Mouse (Mus musculus) layer of hippocampus, adult 11-12 months (tissue): ENCODE measurements around the gene Spdl1.
A peak's percentile ranks its signal among the peaks of the same experiment; 100 is the strongest.
"Not testable (repeated sequence)": the region's sequence is repeated elsewhere in the genome, so short reads cannot be mapped to it uniquely, and the experiment has no call there.

Experiments used
- DNase-seq: peaks from one replicate; pipeline ENCODE4 v3.0.0; 2022; ENCODE audit warnings: low spot score

The Spdl1 gene

DNA sequence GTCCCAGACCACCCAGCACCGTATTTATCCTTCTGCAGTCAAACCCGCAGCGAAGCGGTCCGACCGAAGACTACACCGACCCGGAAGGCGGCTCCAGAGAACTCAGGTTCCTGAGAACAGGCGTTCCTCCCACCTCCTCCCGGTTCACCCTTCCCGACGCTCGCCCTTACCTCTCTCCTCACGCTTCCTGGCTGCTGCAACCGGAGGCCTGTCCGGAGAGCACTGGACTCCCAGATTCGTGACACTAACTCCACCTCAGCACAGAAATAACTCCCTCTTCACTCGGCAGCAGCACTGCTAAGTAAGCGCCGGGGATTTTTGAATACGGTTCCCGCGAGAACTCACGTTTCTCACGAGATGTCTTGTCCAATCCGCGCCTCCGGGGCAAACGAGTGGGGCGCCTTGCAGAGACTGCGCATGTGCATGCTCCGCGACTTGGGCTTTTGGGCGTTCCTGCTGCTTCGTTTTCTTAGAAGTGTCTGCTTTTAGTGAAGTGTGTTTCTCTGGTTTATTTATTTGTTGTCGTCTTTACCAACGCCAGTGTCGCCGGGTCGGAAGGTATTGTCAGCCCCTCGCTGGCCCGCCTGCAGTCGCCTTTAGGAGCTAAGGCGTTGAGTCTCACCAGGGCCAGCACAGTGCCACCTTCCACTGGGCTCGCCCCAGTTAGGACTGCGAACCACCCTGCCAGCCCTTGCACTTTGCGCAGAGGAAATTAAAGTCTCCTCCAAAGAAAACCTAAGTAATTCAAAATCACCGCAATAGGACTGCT is at the start of gene Spdl1:
Gene Spdl1 (minus strand): TSS at position 324 of the 769 bp plus-strand sequence.
- DNase-seq = peak; percentile 94

DNA sequence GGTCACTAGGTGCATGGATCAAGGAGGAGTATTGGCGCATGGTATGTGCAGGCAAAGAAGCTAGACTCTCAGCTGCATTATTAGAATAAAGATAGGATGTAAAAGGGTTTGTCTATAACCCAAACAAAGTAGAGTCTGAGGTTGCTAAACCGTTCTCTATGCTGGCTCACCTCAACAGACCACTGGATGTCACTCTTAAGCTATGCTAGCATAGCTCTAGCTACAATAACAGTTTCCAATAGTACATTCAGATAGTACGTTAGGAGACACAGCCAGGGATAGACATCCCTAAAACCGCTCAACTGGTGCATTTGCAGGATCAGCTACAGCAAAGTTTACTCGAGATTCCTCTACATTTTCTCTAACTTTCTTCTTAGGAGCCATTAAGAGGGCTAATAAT is 48.1 kb upstream of the Spdl1 start:
- DNase-seq = peak; percentile 29

DNA sequence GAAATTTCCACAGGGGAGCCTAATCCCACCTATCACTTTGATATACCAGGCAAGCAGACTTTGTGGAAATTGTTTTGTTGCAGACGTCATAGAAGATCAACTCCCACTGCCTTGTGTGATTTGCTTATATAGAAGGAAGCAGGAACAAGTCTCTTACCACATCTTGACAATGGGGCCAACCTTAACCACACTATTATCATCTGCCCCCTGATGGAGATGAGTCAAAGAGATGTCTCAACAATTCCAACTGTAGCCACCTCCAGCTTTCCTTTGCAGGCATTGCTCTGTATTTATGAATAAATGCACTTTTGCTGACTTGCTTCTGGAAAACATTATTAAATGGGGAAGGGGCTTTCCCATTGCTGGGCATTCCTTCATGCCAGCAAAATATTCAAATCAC is 46.2 kb upstream of the Spdl1 start:
- DNase-seq = no peak

DNA sequence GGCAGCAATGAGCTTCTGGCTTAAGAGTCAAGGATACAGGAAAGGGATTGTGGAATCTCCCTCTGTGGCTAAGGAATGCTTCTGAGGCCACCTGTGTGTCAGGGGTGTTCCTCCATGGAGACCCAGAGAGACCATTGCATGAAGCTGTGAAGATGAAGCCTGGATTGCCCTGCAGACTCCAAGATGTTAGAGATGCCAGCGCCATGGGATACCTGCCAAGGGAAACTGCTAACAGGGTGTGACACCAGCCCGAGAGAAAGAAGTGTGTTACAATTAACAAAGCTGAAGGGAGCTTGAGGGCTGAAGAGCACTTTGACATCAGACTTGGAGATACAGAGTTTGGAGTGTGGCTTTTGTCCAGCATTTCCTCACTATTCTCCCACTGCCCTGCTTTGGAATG is 40.4 kb upstream of the Spdl1 start:
- no peak for DNase-seq

DNA sequence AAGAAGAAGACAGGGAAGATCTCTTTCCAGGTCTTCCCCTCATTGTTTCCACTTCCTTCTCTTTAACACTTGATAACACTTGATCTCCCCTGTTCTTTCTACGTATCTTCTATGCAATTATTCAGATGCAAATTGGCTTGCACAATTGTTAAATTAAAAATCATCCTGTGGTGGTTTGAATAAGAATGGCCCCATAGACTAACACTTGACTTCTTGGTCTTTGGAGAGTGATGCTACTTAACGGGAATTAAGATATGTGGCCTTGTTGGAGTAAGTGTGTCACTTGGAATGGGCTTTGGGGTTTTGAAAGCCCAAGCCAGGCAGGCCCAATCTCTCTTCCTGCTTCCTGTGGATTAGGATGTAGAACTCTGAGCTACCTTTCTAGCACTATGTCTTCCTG is 39.0 kb upstream of the Spdl1 start:
- DNase-seq = no peak

DNA sequence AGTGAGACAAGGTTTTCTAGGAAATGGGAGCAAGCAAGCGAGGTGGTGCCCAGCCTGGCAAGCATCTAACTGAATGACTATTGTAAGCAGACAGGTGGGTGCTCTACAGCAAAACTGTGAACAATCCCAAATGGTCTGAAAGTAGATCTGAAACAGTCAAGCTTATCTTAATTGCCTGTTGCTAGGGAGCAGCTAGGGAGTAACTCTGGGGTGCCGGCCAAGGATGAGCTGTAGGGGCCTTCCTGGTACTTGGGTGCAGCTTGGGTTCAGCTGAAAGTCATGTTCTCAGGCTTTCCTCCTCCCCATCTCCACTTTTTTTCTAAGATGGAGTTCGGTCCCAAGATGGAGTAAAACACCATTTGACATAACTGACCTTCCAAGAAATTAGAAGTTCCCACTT is 38.5 kb upstream of the Spdl1 start:
- no peak for DNase-seq

DNA sequence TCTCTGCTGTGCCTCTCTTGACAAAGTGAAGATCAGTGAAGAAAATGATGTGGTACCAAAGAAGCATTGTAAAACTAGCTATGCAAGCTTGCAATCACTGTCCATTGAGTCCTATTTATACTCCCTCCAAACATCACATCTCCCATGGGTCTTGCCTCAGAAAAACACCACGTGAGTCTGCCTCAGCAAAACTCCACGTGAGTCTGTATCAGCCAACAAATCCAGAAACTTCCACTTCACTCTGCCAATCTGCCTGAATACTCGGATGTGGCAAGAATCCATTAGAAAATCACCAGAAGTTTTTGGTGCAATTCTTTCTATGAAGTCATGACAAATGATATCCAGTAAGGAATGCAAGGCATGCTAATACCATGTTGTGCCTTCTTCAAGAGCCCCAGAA is 38.0 kb upstream of the Spdl1 start:
- no peak for DNase-seq

DNA sequence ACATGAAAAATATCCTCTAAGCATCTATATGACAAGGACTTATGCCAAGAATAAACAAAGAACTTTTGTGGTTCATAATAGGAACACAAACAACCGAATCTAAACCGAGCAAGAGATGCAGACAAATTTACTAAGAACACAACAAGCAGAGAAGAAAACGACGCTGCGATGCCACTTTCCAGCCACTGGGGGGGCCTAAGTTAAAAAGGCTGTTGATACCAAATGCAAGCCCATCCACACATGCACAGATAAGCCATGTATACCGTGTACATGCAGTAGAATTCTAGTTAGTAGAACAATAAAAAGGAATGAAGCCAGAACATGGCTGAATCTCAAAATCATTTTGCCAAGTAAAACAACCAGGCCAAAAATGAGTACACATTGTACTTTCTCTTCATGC is 35.2 kb upstream of the Spdl1 start:
- no peak for DNase-seq

DNA sequence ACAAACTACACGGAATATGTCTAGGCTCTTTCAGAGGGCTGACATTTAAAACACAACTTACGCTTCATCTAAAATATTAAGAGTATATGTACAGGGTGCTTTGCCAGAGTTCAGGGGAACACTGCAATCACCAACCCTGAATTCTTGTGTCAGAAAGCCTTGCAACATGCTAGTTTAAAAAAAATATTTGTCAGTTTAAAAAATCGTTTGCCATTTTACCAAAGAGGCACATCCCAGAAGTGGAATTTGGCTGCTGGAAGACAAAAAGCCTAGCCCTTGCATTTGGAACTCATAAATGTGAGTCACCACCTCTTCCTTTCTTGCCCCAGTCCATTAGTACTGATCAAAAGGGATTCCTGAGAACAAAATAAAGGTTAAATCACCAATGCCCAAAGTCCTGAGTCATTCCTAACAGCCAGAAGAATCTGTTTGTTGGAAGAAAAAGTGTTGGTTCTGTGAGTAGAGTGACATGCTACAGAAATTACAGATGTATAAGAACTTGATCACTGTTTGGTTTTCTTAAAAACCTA is 32.4 kb upstream of the Spdl1 start:
- DNase-seq = no peak

DNA sequence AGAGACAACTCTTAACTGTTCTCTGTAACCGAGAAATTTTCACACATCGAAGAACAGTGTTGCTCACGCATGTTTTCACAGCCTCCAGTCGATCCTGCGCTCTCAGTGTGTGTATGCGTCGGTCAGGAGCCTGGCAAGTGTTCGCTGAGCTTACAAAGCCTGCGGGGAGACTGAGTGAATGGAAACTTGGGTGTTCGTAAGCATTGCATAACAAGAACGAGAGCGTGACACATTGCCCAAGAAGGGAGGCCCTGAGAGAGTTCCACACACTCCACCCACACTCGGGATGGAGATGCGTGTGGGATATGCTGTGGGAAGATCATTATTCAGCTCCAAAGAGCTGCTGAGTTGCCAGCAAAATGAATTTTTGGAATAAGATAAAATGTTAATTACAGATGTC is 31.7 kb upstream of the Spdl1 start:
- peak; percentile 56 for DNase-seq

DNA sequence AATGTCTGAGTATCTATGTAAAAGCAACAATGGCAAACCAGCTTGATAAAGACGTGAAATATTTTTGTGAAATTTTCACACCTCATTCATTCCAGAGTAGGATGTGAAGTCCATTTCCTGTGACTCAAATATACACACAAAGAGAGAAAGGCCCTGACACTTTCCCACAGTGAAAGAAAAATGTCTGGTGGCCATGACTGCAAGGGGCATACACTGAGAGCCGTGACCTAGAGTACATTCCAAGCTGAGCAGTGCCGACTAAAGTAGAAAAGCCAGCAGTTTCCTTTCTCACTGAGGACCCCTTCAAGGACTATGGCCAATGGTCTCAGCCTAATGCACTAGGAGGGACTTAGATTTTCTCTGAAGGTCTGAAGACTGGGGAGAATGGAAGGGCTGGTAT is 23.2 kb upstream of the Spdl1 start:
- no peak for DNase-seq

DNA sequence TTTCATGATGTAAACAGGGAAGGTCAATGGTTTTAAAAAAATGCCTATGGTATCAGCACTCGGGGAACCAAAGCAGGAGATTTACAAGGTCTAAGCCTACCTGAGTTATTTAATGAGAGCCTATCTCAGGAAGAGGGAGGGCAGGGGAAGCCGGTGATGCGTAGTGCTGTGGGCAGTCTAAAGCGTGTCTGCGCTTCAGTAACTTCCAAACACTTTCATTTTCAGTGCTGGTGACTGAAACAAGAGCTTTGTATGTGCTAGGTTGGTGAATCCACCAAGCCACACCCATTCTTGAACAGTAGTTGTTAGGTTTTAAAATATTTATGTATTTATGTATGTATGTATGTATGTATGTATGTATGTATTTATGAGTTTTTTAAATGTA is 12.8 kb upstream of the Spdl1 start:
- DNase-seq = no peak

DNA sequence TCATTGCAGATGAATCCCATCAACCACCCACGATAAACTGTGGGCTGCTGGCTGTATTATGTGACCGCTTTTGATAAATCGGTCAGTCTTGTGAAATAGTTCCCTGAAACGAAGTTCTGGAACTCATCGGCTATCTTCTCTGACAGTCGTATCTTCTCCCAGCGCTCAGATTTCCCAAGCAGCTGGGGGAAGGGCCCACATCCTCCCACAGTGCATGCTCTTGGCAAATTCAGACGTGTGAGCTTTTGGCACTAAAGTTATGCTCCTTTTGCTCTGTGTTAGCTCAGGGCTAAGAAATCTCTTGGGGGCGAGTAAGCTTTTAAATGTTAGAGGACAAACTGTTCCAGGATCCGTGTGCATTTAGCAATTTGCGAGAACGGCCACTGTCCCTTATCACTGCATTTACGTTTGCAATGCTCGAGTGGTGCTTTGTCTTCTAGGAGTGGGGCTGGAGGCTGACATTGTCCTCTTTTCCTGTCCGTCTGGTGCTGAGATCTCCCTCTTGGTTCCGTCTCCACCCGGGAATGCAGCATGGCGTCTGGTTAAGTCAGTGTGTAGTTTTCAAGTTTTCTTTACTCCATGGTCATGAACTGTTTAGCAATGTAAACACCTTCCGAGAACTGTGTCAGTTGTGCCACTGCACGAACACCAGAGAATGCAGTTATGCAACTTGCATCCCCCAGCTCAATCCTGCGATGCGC is 12.3 kb upstream of the Spdl1 start:
- no peak for DNase-seq

DNA sequence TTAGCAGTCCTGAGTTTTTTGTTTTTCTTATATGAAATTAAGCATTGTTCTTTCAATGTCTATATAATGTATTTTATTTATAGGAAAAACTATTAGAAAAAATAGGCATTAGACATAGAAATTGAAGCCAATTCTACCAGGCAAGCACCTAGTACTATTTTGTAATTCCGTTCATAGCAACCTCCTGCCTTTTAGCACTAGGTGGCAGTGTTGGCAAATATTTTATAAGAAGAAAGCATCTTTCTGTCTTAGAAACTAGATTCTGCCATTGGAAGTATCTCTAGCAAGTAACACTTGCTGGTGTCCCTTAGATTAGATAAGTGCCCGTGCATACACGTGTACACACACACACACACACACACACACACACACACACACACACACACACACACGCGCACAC is 10.1 kb upstream of the Spdl1 start:
- no peak for DNase-seq

DNA sequence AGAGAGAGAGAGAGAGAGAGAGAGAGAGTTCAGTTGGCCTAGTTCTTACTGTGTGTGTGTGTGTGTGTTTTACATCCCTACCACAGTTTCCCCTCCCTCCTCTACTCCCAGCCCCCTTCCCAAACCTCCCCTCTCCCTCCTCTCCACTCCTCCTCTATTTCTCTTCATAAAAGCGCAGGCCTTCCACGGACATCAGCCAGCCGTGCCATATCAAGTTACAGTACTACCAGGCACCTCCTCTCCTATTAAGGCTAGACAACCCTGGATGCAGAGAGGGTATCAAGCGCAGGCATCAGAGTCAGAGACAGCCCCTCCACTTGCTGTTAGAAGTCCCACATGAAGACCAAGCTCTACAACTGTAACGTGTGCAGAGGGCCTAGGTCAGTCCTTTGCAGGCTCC is 6.8 kb upstream of the Spdl1 start:
- no peak for DNase-seq

DNA sequence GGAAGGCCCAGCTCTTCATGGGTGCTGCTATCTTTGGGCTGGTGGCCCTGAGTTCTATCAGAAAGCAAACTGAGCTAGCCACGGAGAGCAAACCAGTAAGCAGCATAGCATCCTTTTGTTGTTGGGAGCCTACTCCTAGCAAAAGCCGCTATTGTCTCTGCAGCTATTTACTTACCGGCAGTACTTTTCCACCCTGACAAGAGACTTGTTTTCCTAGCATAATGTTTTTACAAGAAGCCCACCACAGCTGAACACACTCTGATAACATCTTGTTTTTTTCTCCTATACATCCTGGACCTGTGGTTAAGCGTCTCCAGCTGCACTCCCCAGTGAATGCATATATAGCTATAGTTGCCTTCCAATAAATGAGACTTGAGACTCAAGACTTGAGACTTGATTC is 5.6 kb upstream of the Spdl1 start:
- DNase-seq = no peak

DNA sequence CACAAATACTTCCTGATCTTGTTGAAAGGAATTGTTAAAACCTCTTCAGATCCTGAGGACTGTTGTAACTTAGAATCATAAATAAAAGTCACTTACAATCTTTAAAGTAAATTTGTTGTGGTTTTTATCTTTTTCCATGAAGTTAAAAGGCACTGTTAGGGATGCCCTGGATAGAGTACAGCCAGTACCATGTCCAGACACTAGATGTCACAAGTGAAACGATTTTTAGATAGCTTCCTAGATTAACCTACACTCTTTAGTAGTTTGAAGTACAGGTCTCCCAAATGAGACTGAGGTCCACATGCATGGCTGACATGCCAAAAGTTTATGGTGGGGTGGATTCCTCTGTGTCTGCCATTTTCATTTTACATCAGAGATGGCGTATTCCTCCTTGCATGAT is 2.8 kb upstream of the Spdl1 start:
- no peak for DNase-seq

DNA sequence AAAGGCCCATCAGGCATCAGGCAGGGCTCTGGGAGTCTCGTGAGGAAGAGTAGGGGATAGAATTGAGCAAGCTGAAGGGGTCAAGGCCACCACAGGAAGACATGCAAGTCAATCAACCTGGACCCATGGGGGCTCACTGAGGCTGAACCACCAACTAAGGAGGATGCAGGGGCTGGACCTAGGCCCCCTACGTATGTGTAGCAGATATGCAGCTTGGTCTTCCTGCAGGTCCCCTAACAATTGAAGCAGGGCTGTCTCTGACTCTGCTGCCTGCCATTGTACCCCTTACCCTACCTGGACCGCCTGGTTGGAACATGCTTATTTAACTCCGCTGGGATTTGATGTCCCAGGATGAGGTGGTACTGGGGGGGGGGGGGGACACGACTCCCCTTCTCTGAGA is 763 bp downstream of the Spdl1 start:
- DNase-seq = no peak

DNA sequence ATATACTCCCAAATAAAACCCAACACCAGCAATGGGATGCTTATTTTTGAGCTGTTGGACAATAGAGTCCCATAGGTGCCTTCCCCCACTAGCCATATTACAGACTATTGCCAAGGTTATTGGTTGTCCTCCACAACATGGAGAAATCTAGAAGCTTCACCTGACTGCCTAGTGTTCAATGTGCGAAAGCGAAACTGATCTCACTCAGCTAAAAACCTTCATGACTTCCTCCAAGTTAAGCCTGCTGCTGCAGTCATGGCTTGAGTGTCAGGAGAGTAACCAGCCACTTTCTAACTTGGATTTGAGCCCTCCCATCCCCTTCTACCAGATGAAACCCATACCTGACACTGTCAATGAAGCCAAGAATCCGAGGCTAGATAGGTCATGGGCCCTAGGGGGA is 5.6 kb downstream of the Spdl1 start:
- no peak for DNase-seq

DNA sequence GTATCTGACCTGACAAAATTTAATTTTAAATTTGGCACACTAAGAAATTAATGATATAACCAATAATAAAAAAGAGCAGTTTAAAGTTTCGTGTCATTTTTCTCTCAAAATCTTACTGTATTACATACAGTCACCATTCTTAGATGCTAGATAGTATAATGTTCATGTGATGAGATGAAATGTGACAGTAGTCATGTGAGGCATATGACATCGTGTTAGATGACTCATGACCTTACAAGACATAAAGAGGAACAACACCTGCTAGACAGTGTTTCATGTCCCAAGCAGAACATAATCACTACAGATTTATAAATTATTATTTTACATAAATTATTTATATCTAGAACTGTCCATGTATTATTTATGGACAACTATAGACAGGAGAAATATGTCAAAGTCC is 6.5 kb downstream of the Spdl1 start:
- DNase-seq = no peak

DNA sequence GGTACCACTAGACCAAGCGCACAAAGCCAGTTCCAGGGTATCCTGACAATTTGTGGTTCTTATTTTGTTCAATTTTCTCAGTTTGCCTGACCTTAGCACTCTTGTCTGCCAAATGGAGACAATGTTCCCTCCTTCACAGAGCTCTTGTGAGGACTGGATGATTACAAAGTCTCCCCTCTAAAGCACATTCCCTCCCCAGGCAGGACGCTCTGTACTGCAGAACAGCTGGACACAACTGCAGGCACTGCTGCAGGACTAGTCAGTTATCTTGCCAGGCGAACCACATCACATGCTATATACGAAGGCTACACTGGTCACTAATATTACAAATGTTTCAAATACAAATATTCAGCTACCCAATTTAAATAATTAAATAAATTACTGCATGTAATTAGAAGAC is 8.7 kb downstream of the Spdl1 start:
- DNase-seq = no peak

DNA sequence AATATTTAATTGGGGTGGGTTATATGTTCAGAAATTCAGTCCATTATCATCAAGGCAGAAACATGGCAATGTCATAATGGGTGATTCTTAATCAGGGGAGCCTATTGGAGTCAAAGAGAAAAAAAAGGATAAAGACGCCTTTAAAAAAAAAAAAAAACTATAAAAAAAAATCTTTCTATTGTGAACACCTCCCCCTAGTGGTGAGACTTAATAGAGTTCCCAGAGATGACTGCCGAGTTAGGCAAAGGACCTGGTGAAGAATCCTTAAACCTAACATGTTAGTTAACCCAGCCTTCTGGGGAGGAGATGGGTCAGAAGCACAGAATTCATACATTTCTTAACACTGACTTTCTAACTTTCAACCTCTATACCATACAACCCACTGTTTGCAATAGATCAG is 18.7 kb downstream of the Spdl1 start:
- no peak for DNase-seq

DNA sequence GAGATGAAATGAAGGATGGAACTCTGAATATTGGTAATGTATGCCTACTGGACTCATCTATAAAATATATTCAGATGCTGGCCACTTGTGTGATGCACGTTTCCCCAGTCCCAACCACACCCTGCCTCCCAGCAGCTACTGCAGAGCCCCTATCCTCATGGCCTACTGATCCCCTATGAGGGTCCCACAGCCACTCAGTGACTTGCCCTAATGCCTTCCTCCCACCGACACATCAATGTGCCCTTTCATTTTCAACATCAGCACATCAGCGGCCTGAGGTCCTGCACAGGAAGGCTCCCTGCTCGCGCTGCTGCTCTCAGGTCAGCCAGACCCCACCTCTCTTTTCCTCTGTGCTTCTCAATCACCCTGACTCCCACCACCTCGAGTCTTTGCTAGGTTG is 19.1 kb downstream of the Spdl1 start:
- no peak for DNase-seq

DNA sequence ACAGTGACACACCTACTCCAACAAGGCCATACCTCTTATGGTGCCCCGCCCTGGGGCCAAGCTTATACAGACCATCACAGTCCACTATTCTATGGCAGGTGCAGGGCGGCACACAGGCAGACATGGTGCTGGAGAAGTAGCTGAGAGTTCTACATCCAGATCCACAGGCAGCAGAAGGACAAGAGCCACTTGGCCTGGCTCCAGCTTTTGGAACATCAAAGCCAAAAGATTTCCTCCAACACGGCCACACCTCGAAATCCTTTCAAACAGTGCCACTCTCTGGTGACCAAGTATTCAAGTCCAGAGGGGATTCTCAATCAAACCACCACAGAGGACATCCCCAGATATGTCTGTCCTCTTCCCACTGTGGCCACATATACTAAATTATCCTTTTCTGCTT is 28.4 kb downstream of the Spdl1 start:
- DNase-seq = not testable (repeated sequence)
